Mouse (Mus musculus): ENCODE measurements around the gene Fam49a. TPM values are rescaled to one million over a fixed set of nuclear protein-coding genes. Genes with fewer than 3 reads are reported as not detected.

The Fam49a gene
- polyA plus RNA-seq, 1 experiment from 2014 or later = 21.3 TPM

- no peak overlapping the region for H3K4me3 ChIP-seq
- H3K4me1 ChIP-seq = no peaks in the 10 kb centered on the region
- no peaks in the 10 kb centered on the region for H3K36me3 ChIP-seq
- WGBS = 86% methylated on average over 1 of the region's 1 CpGs
- no peak overlapping the region for H3K9ac ChIP-seq
- H3K27ac ChIP-seq = no peak overlapping the region
- no peak for ATAC-seq (ENCODE audit: low FRiP score)
- H3K27me3 ChIP-seq = no peaks in the 10 kb centered on the region
- H3K9me3 ChIP-seq (replicated peaks) = no peaks in the 10 kb centered on the region
- H3K4me2 ChIP-seq (replicated peaks) = no peak overlapping the region
These were observed 127.3 kb downstream of the Fam49a start for GRCm38 (mm10) chr12:12389271-12389670.

GRCm38 (mm10) chr12:12396224-12396623 lies 134.3 kb downstream of the Fam49a start:
- Histone ChIP-seq H3K27me3 (no peaks in the 10 kb centered on the region), H3K9me3 (replicated peaks) (no peaks in the 10 kb centered on the region), H3K4me3 (no peak overlapping the region), H3K4me2 (replicated peaks) (no peak overlapping the region), H3K9ac (no peak overlapping the region), H3K27ac (no peak overlapping the region), H3K36me3 (no peaks in the 10 kb centered on the region), H3K4me1 (no peaks in the 10 kb centered on the region)
- ATAC-seq (ENCODE audit: low FRiP score) = no peak
- WGBS = 30% methylated on average over 6 of the region's 6 CpGs

GRCm38 (mm10) chr12:12401051-12401465 lies 139.1 kb downstream of the Fam49a start:
- H3K9ac ChIP-seq = no peak overlapping the region
- H3K27me3 ChIP-seq = no peaks in the 10 kb centered on the region
- no peak overlapping the region for H3K4me2 ChIP-seq (replicated peaks)
- no peaks in the 10 kb centered on the region for H3K9me3 ChIP-seq (replicated peaks)
- no peaks in the 10 kb centered on the region for H3K36me3 ChIP-seq
- H3K4me3 ChIP-seq = no peak overlapping the region
- 50% methylated on average over 9 of the region's 9 CpGs for WGBS
- ATAC-seq (ENCODE audit: low FRiP score) = no peak
- peaks cover 7% of the 10 kb centered on the region; the same call in 1 of the 2 replicates for H3K4me1 ChIP-seq
- H3K27ac ChIP-seq = no peak overlapping the region

- peaks cover 7% of the 10 kb centered on the region; the same call in 1 of the 2 replicates for H3K4me1 ChIP-seq
- no peaks in the 10 kb centered on the region for H3K9me3 ChIP-seq (replicated peaks)
- ATAC-seq (ENCODE audit: low FRiP score) = no peak
- no peak overlapping the region for H3K9ac ChIP-seq
- peak overlapping the region; percentile 30 for H3K4me2 ChIP-seq (replicated peaks)
- no peaks in the 10 kb centered on the region for H3K27me3 ChIP-seq
- H3K36me3 ChIP-seq = no peaks in the 10 kb centered on the region
- H3K27ac ChIP-seq = no peak overlapping the region
- no peak overlapping the region for H3K4me3 ChIP-seq
- WGBS = 54% methylated on average over 15 of the region's 15 CpGs
These were observed 139.6 kb downstream of the Fam49a start for GRCm38 (mm10) chr12:12401504-12401903.

- 59% methylated on average over 10 of the region's 10 CpGs for WGBS
- no peak overlapping the region for H3K4me3 ChIP-seq
- H3K36me3 ChIP-seq = no peaks in the 10 kb centered on the region
- H3K9me3 ChIP-seq (replicated peaks) = no peaks in the 10 kb centered on the region
- H3K27ac ChIP-seq = no peak overlapping the region
- H3K9ac ChIP-seq = no peak overlapping the region
- H3K27me3 ChIP-seq = no peaks in the 10 kb centered on the region
- peak; percentile 26; the same call in 1 of the 2 replicates for ATAC-seq (ENCODE audit: low FRiP score)
- H3K4me2 ChIP-seq (replicated peaks) = no peak overlapping the region
- peaks cover 7% of the 10 kb centered on the region; the same call in 1 of the 2 replicates for H3K4me1 ChIP-seq
These were observed 143.7 kb downstream of the Fam49a start for GRCm38 (mm10) chr12:12405491-12406110.

- Histone ChIP-seq H3K27ac (no peak overlapping the region), H3K36me3 (no peaks in the 10 kb centered on the region), H3K9me3 (replicated peaks) (no peaks in the 10 kb centered on the region), H3K4me1 (0 out of 2 replicates have a peak, but pooled peaks cover 2% of the 10 kb centered on the region), H3K27me3 (no peaks in the 10 kb centered on the region), H3K9ac (no peak overlapping the region), H3K4me2 (replicated peaks) (no peak overlapping the region), H3K4me3 (no peak overlapping the region)
- WGBS = 75% methylated on average over 5 of the region's 5 CpGs
- ATAC-seq (ENCODE audit: low FRiP score) = no peak
These were observed 147.1 kb downstream of the Fam49a start for GRCm38 (mm10) chr12:12409044-12409443.

- no peak overlapping the region for H3K4me3 ChIP-seq
- H3K9me3 ChIP-seq (replicated peaks) = no peaks in the 10 kb centered on the region
- H3K4me2 ChIP-seq (replicated peaks) = no peak overlapping the region
- no peaks in the 10 kb centered on the region for H3K27me3 ChIP-seq
- H3K4me1 ChIP-seq = no peaks in the 10 kb centered on the region
- 38% methylated on average over 5 of the region's 5 CpGs for WGBS
- 0 out of 2 replicates have a peak, but pooled peaks have one; percentile 38 for ATAC-seq (ENCODE audit: low FRiP score)
- H3K9ac ChIP-seq = no peak overlapping the region
- H3K27ac ChIP-seq = no peak overlapping the region
- no peaks in the 10 kb centered on the region for H3K36me3 ChIP-seq
These were observed 150.7 kb downstream of the Fam49a start for GRCm38 (mm10) chr12:12412674-12413073.

- H3K27me3 ChIP-seq = no peaks in the 10 kb centered on the region
- no peak overlapping the region for H3K27ac ChIP-seq
- no peaks in the 10 kb centered on the region for H3K36me3 ChIP-seq
- 0 out of 2 replicates have a peak overlapping the region, but pooled peaks have one; percentile 74 for H3K9ac ChIP-seq
- H3K4me3 ChIP-seq = no peak overlapping the region
- 3% methylated on average over 2 of the region's 2 CpGs for WGBS
- ATAC-seq (ENCODE audit: low FRiP score) = peak; percentile 39
- 0 out of 2 replicates have a peak, but pooled peaks cover 3% of the 10 kb centered on the region for H3K4me1 ChIP-seq
- no peaks in the 10 kb centered on the region for H3K9me3 ChIP-seq (replicated peaks)
- H3K4me2 ChIP-seq (replicated peaks) = no peak overlapping the region
These were observed 158.5 kb downstream of the Fam49a start for GRCm38 (mm10) chr12:12420423-12420822.

- H3K4me2 ChIP-seq (replicated peaks) = peak overlapping the region; percentile 52
- no peak overlapping the region; the same call in 1 of the 2 replicates for H3K27ac ChIP-seq
- ATAC-seq (ENCODE audit: low FRiP score) = peak; percentile 97
- no peaks in the 10 kb centered on the region for H3K27me3 ChIP-seq
- H3K4me3 ChIP-seq = peak overlapping the region; percentile 31
- H3K36me3 ChIP-seq = no peaks in the 10 kb centered on the region
- 0 out of 2 replicates have a peak, but pooled peaks cover 3% of the 10 kb centered on the region for H3K4me1 ChIP-seq
- peak overlapping the region; percentile 74 for H3K9ac ChIP-seq
- WGBS = 12% methylated on average over 25 of the region's 25 CpGs
- H3K9me3 ChIP-seq (replicated peaks) = no peaks in the 10 kb centered on the region
These were observed 159.1 kb downstream of the Fam49a start for GRCm38 (mm10) chr12:12420841-12421579.

- no peak overlapping the region for H3K9ac ChIP-seq
- no peak overlapping the region; the same call in 1 of the 2 replicates for H3K4me2 ChIP-seq (replicated peaks)
- no peak for ATAC-seq (ENCODE audit: low FRiP score)
- no peaks in the 10 kb centered on the region for H3K9me3 ChIP-seq (replicated peaks)
- H3K27me3 ChIP-seq = no peaks in the 10 kb centered on the region
- no peaks in the 10 kb centered on the region for H3K36me3 ChIP-seq
- H3K4me1 ChIP-seq = 0 out of 2 replicates have a peak, but pooled peaks cover 3% of the 10 kb centered on the region
- WGBS = 91% methylated on average over 8 of the region's 8 CpGs
- no peak overlapping the region for H3K4me3 ChIP-seq
- no peak overlapping the region for H3K27ac ChIP-seq
These were observed 159.6 kb downstream of the Fam49a start for GRCm38 (mm10) chr12:12421580-12421878.

GRCm38 (mm10) chr12:12425188-12425587 lies 163.2 kb downstream of the Fam49a start:
- Histone ChIP-seq H3K36me3 (no peaks in the 10 kb centered on the region), H3K27me3 (no peaks in the 10 kb centered on the region), H3K27ac (no peak overlapping the region), H3K4me2 (replicated peaks) (no peak overlapping the region), H3K9me3 (replicated peaks) (no peaks in the 10 kb centered on the region), H3K4me1 (0 out of 2 replicates have a peak, but pooled peaks cover 3% of the 10 kb centered on the region), H3K4me3 (no peak overlapping the region), H3K9ac (no peak overlapping the region)
- ATAC-seq (ENCODE audit: low FRiP score) = no peak
- 69% methylated on average over 5 of the region's 5 CpGs for WGBS

- Histone ChIP-seq H3K4me3 (no peak overlapping the region), H3K36me3 (no peaks in the 10 kb centered on the region), H3K4me2 (replicated peaks) (no peak overlapping the region), H3K9me3 (replicated peaks) (no peaks in the 10 kb centered on the region), H3K27me3 (no peaks in the 10 kb centered on the region), H3K27ac (no peak overlapping the region), H3K4me1 (no peaks in the 10 kb centered on the region), H3K9ac (no peak overlapping the region)
- ATAC-seq (ENCODE audit: low FRiP score) = no peak
- 86% methylated on average over 1 of the region's 1 CpGs for WGBS
These were observed 165.3 kb downstream of the Fam49a start for GRCm38 (mm10) chr12:12427285-12427684.
